Mouse (Mus musculus) ovary, postnatal 36 days (tissue): ENCODE measurements around the gene E330034G19Rik.

Experiments
- DNase-seq: peaks from one replicate; pipeline ENCODE4 v3.0.0; 2022; ENCODE audit warnings: low spot score, mixed read lengths

E330034G19Rik gene

DNA sequence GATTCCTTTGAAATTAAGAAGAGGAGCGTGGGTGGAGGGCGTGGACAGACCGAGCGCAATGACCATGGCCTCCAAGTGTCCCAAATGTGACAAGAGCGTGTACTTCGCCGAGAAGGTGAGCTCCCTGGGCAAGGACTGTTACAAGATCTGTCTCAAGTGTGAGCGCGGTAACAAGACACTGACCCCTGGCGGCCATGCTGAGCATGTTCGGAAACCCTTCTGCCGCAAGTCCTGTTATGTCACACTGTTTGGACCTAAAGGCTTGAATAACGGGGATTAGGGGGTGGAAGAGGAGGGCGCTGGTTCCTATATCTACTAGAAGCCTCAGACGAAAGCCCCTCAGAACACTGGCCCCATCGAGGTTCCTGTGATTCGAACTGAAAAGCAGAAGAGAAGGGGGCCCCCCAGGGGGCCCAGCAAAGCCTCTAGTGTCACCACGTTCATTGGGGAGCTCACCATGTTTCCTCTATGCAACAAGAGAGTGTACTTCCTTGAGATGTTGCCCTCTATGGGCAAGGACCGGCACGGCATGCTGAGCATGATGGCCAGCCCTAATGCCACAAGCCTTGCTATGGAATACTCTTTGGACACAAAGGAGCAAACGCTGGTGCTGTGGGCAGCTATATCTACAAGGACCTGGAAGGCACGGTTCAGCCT is 65.4 kb downstream of the E330034G19Rik start:
- DNase-seq: peak; percentile 44
